Mouse (Mus musculus) megakaryocyte progenitor cell, adult 5-6 weeks (primary cell): ENCODE results near the gene Lhcgr. TPM values are rescaled to one million over a fixed set of nuclear protein-coding genes. Genes with fewer than 3 reads are reported as not detected.
"Not testable (repeated sequence)": the region's sequence is repeated elsewhere in the genome, so short reads cannot be mapped to it uniquely, and the experiment has no call there.

Experiments
- ATAC-seq: replicated peaks from 2 replicates; pipeline ENCODE4 v1.8.0; 2016; ENCODE audit warnings: mild to moderate bottlenecking, moderate TSS enrichment, inconsistent platforms; ENCODE audit not compliant: poor library complexity
- total RNA-seq, 2 experiments: library from RNA; stranded (forward) in 1 of 2; stranded (reverse) in 1 of 2; fragments of 157-497, 149-512 nt in 1 of 2; fragments of 200-1000 nt in 1 of 2; gene quantifications; 2 replicates each; pipeline versions ENCODE4 v1.2.3 to v1.2.4; 2015 to 2017

Lhcgr gene
- total RNA-seq (2015) = 0.07 and 0.17 TPM in 2 replicates
- total RNA-seq (2017) = 0.04 and 0.07 TPM in 2 replicates

DNA sequence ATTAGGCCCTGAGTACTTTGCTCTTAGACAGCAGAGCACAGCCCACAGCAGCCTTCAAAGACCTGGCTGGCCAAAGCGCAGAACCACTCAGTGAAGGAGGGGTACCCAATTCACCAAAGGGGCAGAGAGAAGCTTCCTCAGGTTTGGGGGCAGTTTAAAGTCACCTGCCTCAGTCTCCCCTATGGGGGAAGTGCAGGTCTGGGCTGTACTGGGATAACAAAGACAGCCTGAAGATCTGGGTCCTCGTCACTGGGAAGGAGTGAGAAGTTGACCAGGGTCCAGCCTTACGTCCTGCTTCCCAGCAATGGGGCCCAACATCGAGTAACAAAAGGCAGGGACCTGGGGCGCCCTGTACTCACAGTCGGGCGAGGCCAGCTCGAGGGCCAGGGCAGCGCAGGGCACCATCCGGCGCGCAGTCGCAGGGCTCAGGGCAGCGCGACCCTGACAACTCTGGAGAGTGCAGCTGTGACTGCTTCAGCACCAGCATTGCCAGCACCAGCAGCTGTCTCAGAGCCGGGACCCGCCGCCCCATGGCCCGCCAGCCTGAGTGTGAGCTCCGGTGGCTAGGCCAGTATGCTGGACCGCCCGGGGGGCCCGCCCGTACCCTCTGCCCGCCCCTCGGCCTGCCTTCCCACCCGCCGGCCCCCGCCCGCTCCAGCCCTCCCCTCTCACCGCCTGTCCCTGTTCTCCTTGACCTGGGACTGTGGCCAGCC, at the start of gene Lhcgr:
Gene Lhcgr (minus strand): TSS at position 551 of the 713 bp plus-strand sequence.
- ATAC-seq = peak; percentile 15; the same call in 1 of the 2 replicates

DNA sequence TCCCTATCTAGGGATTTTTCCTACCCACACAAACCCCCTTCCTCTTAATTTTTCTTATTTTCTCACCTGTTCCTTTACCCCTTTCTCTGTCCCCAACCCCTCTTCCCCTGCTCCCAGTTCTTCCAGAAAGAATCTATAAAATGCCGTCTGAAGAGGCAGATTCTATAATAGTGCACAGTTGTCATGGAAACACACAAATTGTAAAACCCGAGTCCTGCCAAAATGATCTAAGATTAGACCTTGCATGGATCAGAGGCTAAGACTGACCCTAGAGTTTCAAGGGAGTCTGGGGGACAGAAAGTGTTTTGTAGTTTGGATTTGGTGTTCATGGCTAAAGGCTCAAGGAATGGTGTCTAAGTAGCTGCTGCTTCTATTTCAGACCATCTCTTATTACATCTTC, 25.8 kb upstream of the Lhcgr start:
- ATAC-seq = no peak

DNA sequence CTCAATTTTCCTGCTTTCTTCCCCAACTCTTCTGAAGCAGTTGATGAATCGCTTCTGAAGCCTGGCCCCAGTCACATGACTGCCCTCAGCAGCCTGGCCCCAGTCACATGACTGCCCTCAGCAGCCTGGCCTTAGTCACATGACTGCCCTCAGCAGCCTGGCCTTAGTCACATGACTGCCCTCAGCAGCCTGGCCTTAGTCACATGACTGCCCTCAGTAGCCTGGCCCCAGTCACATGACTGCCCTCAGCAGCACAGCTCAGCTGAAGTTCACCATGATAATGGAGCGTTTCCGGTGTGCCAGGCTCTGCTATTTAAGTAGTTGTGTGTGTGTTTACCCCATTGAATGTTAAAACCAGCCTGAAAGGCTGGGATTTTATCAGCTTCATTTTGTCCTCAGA, 21.2 kb upstream of the Lhcgr start:
- ATAC-seq = not testable (repeated sequence)

DNA sequence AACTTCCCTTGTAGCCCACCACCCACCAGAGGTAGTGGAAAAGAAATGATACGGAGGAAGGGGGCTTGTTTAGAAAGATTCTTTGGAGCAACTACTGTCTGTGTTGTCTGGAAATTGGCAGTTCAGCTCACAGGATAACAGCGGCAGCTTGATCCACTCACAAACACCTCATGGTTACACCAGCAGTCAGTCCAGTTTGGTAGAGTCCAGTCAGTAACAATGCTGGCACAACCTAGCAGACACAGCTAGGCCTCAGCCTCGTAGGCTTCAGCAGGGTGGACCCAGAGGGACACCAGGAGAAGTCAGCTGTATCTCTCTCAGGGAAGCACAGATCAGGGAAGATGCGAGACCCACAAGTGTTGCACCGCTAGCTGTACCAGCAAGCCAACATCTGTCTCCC, 19.0 kb upstream of the Lhcgr start:
- ATAC-seq = no peak

DNA sequence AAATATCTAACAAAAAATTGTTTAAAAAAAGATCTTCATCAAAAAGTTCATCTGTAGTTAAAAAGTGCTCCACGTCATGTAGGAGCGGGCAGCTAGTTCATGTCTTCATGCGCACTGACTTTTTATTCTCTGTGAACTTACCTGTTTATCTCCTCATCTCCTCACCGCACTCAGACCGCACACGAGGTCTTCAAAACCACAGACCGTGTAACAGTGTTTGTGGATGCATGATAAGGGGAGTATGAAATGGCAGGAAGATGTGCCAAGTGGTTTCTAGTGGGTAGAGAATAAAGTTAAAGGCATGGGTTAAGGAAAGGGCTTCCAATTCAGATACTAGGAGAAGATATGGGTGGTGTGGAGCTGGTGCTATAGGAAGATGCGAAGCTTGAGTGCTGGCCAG, 14.6 kb upstream of the Lhcgr start:
- ATAC-seq = peak; percentile 57

DNA sequence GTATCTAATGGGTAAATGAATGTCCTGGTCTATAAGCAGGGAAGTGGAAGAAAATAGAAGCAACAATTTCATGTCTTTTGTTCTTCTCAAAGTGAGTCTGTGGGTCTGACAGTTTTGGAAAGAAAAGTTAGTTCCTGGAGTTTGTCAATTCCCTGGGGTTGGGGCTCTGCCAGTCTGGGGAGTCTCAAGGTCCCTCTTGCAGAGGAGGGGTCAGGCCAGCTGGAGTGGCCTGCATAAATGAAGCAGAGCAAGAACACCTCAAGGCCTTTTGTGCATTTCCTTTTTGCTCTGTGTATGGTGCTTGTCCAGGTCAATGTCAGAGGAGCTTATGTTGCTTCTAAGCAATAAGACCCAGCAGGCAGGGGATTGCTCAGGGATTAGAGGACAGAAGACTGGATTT, 11.7 kb upstream of the Lhcgr start:
- ATAC-seq = no peak

DNA sequence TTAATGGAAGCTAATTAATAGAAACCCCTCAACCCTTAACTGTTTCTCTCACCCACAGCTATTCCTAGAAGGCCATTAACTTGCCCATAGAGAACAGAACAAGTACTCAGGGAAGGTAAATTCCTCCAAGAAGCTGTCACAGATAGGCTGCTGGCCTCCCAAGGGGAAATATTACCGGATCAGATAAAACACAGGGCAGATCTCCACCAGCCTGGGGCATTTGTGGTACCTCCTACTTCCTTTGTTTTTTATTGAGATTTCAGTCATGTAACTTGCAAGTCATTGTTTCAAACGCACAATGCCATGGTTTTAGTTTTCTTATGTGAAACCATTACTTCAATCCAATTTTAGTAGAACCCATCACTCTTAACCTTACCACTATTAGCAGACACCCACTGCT, 1.1 kb downstream of the Lhcgr start:
- ATAC-seq = peak; percentile 47; the same call in 1 of the 2 replicates

DNA sequence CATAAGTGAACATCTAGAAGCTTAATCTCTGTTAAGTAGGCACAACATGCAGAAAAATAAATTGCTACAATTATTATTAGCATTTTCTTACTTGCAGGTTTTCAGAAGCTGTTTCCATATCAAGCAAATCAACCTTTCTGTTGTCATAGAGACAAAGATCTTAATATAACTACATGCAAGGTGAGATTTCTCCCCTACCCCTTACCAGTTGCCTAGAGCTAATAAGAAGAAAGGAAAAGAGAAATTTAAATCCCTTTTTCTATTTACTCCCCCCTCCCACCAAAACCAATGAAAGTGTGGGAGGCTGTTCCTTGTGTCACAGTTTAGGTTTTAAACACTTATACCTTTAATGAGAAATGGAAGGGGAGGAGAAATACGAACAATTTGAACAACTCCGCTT, 3.4 kb downstream of the Lhcgr start:
- ATAC-seq = no peak

DNA sequence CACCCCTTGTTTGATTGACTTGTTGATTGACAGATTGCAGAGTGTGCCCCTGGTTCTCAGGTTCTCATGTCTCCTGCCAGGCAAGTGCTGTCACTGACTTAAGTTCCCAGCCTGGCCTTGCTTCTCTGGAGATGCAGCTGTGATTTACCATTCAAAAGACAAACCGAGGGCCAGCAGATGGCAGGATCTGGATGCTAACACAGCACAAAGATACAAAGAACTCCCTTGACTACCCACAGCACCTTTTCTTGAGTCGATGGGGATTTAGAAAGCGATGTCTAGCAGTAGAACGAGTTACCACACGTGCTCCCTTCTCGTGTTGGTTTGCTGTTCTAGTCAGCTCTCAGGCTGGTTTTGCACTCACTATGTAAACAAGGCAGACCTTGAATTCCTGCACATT, 4.9 kb downstream of the Lhcgr start:
- no peak for ATAC-seq

DNA sequence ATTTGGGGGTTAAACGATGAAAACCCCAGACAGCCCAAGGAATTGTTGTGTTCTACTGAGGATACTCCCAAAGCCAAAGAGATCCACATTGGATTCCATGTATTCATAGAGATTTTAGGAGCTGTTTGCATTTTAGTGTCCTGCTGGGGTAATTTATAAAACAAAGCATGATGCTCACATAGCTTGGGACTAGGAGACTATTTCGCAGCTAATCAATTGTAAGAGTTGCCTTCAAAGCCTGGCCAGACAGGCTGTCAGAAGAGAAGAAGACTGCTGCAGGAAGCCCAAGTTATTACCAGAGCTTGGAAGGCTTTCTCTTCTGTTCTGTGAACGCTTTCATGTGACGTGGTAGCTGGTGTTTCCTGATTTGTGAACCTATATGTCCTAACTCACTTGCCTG, 5.4 kb downstream of the Lhcgr start:
- ATAC-seq = no peak

DNA sequence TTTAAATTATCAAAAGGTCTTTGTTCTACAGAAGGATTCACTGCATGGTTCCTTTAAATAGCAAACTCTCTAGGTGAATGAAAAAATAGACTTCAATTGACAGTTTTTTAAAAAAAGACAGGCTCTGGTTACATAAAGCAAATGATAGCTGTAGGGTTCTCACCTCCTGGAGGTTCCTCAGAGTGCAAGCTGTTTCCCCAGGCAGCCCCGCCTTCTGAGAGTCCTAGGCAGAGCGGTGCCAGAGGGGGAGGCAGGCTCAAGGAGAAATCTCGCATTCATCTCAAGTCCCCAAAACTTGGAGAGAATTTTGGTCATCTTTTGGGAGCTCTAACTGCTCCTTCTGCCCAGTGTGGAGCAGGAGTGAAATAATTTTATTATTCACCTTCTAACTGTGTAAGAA, 12.6 kb downstream of the Lhcgr start:
- no peak for ATAC-seq

DNA sequence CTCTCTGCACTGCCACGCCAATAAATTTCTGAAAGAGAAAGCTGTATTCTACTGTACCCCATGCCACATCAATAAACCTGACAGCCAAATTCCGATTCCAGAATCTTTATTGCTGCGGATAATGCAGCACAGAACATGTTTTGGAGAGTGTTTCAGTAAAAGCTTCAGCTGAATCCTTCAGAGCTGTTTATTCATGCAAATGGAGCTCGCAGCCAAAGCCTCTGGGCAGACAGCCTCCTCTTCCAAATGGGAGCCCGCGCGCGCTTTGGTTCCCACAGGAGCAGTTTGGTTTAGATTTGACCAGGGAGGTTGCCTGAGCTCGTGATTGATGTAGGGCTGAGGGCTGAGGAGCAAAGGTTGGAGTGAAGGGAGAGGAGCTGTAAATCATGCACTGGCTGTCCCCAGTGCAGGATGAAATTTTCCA, 17.7 kb downstream of the Lhcgr start:
- no peak for ATAC-seq

DNA sequence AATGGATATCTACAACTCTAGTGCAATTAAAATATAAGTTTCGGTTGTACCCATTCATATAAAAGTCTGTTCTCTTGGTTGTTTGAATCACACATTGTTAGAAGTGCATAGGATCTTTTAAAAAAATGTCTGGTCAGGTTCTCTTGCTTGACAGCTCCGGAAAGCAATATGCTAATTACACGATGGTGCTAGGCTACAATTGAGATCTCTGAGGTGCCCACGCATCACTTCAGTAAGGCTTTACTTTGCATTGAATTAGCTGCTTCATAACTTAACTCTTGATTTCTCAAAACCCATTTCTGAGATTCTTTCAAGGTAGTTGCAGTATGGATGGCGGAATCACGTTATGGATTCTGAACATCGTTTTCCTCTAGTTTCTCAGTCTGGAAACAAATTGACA, 21.7 kb downstream of the Lhcgr start:
- ATAC-seq = no peak

DNA sequence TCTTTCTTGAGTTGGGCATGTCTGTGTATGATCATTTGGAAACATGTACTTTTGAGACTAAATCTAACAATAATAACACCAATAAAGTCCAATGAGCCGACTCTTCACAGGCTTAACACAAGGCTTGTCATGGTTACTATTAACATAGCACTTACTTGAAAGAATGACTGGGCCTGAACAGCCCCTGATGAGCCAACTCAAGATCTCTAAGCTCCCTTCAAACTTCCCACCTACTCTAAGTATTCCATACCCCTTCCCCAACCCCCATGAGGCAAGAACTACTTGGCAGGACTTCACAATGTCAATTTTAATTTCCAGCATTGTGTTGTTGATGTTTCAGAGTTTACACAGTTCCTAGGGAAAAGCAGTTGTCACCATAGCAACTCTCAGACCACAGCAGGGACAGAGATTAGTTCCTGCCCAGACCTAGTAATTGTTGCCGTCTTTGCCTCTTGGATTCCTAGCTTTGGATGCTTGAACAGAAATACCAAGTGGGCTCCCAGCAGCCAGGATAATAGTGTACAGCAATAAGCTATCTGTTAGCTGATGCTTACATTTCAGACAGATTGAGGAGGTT, 22.4 kb downstream of the Lhcgr start:
- ATAC-seq = no peak

DNA sequence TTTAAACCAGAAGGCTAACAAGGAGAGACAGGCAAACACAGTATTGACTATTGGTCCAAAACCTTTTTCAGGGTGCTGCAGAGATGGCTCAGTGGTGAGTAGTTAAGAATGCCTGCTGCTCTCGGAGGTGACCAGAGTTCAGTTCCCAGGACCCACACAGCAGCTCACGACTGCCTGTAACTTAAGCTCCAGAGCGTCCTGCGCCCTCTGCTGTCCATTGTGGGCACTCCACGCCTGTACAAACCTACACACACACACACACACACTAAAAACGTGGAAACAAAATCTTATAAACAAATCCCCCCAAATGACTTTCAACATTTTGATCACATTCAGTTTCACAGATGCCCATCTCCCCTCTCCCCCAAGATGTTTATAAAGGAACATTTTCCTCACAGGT, 24.9 kb downstream of the Lhcgr start:
- no peak for ATAC-seq

DNA sequence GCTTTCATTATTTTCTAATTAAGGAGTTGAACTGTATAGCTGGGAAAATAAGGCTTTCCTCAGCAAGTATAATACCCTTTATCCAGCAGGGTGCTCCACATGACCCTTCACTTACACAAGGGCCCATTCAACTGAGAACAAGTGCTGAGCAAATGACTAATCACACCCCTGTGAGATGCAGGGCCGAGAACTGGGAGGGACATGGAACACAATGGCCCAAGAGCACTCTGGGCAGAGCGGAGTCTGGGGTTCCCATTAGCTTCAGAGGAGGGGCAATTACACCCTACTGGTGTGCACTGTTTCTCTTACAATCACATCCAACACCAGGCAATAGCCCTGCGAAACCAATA, 27.7 kb downstream of the Lhcgr start:
- ATAC-seq = no peak

DNA sequence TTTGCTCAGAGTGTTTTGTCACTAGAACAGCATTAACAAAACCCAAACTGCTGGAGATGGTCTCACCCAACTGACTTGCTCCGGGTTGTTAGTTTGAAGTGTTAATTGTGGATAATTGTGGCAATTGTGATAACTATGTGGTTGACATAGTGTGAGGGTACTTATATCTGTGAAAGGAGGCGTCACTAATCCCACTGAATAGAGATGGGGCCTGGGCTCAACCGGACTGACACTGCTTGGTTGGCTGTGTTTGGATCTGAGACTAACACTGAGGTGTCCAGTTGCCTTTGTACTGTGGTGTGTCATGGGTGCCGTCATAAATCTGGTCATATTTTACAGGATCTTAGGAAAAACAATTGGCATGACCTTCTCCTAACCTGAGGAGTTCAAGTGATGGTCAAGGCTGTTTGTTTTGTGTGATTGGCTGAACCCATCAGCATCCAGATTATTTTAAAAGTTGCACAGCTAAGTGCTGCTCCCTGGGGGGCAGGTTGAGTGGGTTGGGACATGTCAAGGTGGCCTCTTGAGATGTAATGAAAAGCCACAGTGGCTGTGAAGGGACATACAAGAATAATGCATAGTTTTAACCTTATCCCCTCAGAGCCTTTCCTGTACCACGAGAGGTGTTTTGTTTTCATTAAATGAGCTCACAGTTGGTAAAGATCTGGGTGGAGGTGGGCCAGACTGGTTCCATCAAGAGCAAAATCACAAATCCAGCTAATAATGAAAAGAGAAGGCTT, 28.2 kb downstream of the Lhcgr start:
- ATAC-seq = no peak

DNA sequence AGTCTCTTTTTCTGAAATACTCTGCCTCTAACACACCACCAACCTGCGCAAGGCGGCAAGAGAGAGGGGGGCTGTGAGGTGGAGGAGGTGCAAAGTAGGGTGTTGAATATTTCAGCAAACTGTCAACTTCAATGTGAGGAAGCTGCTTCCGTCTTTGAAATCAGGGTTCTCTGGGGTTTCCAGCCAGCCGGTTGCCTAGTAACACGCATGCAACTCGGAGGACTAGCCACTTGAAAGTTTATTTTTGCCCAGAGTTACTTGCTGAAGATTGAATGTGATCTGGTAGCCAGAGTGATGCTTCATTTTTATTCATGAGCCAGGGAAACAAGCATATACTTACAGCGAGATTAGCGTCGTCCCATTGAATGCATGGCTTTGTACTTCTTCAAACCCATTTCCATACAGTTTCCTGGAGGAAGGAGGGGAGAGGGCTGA, 33.8 kb downstream of the Lhcgr start:
- no peak for ATAC-seq

DNA sequence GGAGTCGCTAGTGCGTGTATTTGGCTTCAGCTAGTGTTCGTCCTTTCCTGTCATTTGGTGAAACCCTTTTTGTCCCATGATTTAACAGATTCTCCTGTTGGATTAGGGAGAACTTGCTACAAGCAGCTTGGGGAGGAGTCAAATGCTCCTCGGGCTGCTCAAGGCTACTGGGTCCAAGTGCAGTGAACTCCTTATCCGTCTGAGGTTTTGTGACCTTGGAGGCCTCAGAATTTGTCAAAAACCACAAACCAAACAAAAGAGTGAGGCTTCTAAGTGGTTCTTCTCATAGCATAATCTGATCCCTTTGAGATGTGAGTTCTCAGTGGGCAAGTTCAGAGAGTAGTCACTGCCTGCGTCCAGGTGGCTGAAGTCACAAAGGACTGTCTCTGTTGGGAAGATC, 36.0 kb downstream of the Lhcgr start:
- ATAC-seq = no peak

DNA sequence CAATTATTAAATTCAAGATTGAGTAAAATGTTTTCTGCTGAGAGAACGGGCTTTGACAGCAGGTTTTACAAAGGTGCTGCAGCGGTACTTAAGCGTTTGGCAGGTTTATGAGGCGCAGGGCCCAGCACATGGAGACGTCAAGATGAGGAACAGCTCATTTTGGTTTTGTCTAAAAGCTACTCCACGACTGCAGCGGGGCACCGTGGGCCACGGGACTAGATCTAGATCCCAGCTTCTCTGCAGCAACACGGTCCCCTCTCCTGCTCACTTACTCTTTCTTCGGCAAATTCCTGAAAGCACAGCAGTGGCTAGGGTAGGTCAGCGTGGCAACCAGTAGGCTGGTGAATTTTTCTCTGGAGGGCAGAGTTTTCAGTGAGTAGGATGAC, 38.3 kb downstream of the Lhcgr start:
- peak; percentile 43 for ATAC-seq

DNA sequence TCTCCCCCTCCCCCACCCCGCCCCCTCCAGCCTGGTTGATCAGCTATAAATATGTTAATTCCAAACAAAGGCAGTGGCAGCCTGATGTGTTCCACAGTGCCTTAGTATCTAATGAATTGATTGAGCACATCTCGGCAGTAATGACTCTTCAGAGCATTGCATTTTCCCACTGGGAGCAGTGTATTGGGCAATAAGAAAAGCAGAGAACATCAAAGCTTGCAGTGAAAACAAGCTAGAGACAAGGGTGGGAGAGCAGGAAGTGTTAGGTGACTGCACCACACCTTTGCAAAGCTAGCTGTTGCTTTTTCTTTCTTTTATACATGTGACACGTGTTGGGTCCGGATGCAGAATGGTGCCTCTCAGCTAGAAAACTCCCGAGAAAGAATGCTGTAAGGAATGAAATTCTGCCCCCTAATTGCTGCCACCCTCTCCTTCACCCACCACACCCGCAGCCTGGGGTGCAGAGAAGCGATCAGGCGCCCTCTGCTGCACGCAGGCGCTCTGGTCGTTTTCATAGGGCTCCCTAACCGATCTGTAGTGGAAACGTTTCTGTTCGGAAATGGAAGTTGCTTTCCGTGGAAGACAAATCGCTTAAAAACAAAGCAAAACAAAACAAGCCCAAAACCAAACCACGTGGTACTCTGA, 38.8 kb downstream of the Lhcgr start:
- peak; percentile 93 for ATAC-seq

DNA sequence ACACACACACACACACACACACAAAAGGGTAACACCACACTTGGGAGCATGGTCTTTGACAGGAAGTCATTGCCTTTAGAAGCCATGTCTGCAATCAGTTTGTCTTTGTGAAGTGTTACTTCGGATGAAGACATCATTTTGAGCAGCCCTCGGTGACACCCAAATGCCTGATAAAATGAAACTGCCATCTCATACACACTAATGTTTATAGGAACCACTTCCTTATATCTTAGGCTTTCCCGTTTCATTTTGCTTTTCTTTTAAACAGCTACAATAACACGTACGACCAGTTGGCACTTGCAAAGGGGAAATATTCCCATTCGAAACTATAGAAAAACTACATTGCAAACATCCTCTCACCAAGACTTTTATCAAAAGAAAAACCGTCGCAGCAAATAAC, 42.1 kb downstream of the Lhcgr start:
- peak; percentile 55 for ATAC-seq
